Mouse (Mus musculus) hematopoietic multipotent progenitor cell, adult 10-12 weeks (in vitro differentiated cells): ENCODE results near the gene Psma6. TPM values are rescaled to one million over a fixed set of nuclear protein-coding genes. Genes with fewer than 3 reads are reported as not detected.

Experiments used
- polyA plus RNA-seq: library from polyadenylated mRNA; stranded (reverse); fragments of >175 nt; gene quantifications from 2 replicates; pipeline ENCODE4 v1.2.3, GENCODE M21; 2012; ENCODE audit warnings: low replicate concordance

Gene Psma6
- polyA plus RNA-seq, result 9.2 and 15.2 TPM in 2 replicates

GRCm38 (mm10) chr12:55384023-55384749 is at the start of gene Psma6:
Gene Psma6 (plus strand): TSS chr12:55384222.

Other genes starting within 250 kb of the Psma6 start
- 49.4 and 87.8 TPM in 2 replicates for gene Srp54b, start 229.1 kb upstream of the Psma6 start, polyA plus RNA-seq
- not detected in 2 replicates for gene 1700047I17Rik2, start 184.6 kb upstream of the Psma6 start, polyA plus RNA-seq
- 0.39 and 2.1 TPM in 2 replicates for gene Srp54c, start 154.1 kb upstream of the Psma6 start, polyA plus RNA-seq
- 0.50 and 0.75 TPM in 2 replicates for gene 1110008L16Rik, start 84.6 kb upstream of the Psma6 start, polyA plus RNA-seq
- gene Ppp2r3c, start 81.2 kb upstream of the Psma6 start, polyA plus RNA-seq, result 0.17 and 1.3 TPM in 2 replicates
- gene Nfkbia, start 108.4 kb downstream of the Psma6 start, polyA plus RNA-seq, result 123 and 159 TPM in 2 replicates
- gene Aldoart2, start 181.0 kb downstream of the Psma6 start, polyA plus RNA-seq, result not detected in 2 replicates
- not detected in 2 replicates for gene Insm2, start 215.2 kb downstream of the Psma6 start, polyA plus RNA-seq